Mouse (Mus musculus) v-Abl transformed pro-B cells (cell line): ENCODE results near the gene Ipo4.

ENCODE experiments used
- in situ Hi-C, 2 experiments: fragments of 400-800 bp; cut with MboI; formaldehyde crosslinking; loops; one replicate each; pipeline ENCODE4 v1.15.1; 2025; ENCODE audit not compliant: unreplicated experiment in 2 of 2

Ipo4 gene

DNA sequence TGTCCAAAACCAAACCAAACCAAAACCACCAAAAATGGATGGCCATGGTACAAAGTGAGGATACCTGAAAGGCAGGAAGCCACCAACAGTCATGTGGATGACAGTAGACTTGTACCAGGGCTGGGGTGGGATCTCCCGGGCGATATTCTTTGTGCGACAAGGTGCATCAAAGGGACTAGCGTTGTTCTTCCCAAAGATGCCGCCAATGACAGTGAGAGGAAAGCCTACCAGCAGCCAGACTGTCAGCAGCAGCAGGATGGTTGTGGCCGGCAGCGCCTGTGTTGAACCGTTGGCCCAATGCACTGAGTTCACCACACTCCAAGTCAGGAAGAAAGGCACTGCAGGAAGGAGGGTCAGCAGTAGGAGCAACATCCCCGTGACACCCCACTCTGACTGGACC lies 2.0 kb upstream of the Ipo4 start, which contains the start of gene Gm49378:
TSS of gene Gm49378 (minus strand) at position 101 of the 400 bp plus-strand sequence.
- in situ Hi-C loops: no loop called here

DNA sequence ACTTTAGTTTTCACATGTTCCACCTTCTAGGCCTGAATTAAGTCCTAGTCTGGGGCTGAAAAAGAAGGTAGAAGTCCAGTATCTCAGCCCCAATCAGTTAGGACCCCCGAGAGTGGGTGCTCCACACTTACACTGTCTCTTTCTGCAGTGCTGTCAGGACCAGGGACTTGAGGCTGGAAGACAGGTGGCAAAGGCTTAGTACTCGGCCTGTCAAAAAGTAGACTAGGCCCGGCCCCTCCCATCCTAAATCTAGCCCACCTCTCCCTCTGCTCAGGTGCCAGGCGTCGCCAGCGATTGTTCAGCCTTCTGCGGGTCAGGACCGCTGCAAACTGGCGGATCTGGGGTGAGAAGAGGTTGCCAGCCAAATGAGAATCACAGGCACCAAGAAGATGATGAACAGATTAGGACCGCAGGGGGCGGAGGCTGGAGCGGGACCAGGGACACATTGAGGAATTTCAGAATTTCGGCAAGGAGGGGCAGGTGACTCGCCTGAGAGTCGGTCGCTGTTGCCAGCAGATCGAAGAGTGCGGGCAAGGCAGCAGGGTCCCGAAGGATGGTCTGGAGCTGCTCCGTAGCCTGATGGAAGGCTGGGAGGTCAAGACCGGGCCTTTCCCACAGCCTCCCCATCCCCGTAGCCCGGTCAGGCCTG lies 759 bp downstream of the Ipo4 start:
- in situ Hi-C loops: no loop called here

DNA sequence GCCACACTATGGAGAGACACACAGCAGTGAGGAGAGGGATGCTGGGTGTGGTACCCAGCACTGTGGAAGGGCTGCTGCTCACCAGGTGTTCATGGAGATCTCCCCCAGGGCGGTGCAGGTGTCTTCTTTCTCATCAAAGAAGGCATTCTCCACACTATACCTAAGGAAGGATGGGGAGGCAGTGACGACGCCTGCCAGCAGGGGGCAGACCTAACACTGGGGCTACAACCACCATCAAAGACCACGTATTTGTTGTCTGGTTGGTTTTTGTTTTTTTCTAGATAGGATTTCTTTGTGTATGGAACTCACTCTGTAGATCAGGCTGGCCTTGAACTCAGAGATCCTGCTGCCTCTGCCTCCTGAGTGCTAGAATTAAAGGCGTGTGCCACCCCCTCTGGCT lies 6.4 kb downstream of the Ipo4 start:
- in situ Hi-C loops: loop anchor here (5.0 kb wide), 1 partner anchor 123 kb away; no protein-coding TSS in a partner anchor

DNA sequence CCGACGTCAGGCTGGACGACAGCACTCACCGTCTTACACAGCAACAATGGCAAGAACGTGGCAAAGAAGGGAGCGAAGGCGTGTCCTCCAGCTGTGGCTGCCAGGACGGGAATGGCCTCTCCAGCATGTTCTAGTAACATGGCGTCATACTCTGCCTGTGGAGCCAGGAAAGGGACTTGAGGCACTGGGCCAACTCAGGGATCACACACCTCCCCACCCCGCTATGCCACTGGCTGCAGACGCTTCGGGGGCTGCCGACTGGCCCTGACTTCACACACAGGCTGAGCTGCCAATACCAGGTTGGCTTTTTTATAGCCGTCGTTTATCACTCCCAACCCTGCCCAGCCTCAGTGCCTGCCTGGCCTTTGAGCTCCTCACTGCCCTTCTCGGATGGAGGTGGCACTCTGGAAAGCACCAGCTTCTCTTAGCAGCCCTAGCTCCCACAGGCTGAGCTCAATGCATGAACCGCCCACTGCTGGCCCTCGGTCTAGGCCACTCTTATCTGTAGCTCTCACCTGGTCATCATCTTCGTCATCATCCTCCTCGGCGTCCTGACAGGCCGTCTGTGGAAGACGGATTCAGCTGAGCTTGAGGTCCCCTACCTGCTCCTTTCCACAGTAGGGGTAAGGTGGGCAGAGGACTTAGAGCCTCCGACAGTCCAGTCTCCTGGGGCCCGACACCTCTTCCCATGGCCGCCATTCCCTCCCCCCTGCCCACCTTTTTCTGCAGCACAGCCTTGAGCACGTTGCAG lies 7.5 kb downstream of the Ipo4 start:
- in situ Hi-C loops: loop anchor here (5.0 kb wide), 1 partner anchor 124 kb away; no protein-coding TSS in a partner anchor

DNA sequence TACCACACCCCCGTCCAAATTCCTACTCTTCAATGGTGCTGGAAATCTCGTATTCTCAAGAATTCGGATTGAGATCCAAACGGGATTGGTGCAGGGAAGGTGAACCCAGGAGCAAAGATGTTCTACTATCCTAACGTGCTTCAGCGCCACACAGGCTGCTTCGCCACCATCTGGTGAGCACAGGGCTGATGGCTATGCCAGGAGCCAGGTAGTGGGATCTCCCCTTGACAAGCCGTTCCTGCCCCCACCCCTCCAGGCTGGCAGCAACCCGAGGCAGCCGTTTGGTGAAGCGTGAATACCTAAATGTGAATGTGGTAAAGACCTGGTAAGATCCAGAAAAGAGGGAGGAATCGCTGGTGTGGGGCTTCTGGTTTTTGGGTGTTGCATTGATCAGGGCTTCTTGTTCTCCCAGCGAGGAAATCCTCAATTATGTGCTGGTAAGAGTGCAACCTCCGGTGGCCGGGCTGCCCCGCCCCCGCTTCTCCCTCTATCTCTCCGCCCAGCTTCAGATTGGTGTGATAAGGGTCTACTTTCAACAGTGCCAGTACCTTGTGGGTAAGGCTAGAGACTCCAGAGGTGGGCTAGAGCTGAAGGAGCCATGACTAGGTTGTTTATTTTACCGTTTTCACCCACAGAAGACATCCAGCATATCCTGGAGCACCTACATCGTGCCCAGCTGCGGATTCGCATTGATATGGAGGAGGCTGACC lies 17.1 kb downstream of the Ipo4 start:
- in situ Hi-C loops: no loop called here

DNA sequence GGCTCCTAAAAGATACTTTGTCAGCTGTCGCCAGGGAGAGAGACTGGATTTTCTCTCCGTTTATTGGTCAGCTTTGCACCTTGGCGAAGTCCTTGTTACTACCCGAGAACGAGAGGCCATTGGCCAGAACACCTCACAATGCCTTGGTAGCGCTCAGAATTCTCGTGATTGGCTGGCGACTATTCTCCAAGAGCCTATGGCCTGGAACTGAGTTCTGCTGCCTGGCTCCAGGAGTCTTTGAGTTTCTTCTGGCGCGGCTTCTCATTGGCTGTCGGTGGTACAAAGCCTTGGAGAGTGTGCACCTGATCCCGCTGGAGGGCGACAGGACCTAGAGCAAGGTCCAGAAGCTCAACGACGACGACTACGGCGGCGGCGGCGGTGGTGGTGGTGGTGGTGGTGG lies 17.9 kb downstream of the Ipo4 start, which contains the start of gene Rec8:
TSS of gene Rec8 (plus strand) at position 216 of the 400 bp plus-strand sequence.
- in situ Hi-C loops: no loop called here

DNA sequence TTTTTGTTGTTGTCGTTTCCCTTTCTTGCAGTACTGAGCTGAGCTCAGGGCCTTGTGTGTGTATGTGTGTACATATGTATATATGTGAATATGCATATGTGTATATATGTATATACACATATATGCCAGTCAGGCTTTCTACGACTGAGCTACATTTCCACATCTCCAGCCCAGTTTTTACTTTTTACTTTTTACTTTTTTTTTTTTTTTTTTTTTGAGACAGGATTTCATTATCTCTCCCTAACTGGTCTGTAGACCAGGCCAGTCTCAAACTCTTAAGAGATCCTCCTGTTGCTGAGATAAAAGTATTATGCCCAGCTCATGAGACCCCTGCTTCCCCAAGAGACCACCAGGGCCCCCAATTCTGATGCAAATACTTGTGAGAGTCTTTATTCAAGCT lies 18.9 kb downstream of the Ipo4 start:
- in situ Hi-C loops: no loop called here

DNA sequence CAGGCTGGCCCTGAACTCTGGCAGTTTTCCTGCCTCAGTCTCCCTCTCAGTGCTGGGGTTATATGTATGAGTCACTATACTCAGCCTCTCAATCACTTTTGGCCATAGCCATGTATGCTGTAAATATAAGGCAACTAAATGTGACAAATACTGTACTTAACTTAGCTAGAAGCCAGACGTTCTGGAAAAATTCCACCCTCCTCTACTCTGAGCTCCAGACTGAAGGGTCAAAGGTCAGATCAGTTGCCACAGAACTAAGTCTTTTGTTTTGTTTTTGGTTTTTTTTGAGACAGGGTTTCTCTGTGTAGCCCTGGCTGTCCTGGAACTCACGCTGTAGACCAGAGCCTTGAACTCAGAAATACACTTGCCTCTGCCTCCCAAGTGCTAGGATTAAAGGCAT lies 19.9 kb downstream of the Ipo4 start:
- in situ Hi-C loops: no loop called here

DNA sequence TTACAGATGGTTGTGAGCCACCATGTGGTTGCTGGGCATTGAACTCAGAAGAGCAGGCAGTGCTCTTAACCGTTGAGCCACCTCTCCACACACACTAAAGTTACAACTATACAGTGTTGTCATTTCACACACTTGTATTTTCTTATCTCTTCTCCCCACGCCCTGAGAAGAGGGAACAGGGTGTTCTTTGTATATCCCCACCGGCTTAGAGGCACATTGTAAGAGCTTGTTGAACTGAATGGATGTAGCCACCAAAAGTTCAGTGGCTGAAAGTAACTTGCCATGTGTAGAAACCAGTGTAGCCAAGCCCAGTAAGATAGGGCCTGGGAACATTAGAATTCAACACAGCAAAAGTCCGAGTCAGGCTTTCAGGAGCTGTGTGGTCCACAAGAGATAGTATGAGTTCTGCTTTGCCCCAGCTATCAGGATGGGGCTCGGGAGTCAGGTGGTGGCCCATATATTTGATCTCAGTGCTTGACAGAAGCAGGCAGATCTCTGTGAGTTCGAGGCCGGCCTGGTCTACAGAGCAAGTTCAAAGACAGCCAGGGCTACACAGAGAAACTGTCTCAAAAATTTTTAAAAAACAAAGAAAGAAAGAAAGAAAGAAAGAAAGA lies 21.1 kb downstream of the Ipo4 start:
- in situ Hi-C loops: no loop called here

DNA sequence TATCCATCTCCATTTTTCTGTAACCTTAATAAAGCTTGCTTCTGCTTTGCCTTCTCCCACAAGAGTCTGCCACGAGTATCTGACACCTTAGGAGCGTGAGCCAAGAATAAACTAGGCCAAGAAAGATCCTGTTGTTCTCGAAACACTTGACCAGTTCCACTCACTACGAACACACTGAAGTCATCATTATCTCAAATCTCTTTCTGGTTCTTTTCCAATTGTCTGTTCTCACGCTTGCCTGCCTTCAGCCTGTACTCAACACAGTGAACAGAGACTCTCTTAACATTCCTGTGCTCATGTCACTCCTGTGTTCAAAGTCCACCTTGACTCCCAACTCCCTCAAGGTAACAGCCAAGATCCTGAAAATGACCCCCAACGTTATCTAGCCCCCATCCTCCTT lies 22.4 kb downstream of the Ipo4 start:
- in situ Hi-C loops: no loop called here

DNA sequence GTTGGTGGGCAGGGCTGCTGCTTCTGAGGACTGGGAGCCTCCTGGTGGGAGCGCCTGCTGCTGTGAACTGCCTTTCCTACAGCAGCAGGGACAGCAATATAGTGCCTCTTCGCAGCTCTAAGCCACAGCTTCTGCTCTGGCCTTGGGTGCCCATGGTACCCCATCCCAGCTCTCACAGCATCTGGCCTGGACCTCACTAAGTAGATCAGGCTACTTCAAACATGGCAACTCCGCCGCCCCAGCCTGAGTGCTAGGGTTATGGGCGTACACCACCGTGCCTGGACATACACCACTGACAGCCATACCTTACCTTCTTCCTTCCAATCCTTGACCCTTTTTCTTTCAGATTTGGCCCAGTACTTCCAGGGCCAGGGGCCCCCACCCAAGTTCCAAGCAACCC lies 27.4 kb downstream of the Ipo4 start:
- in situ Hi-C loops: no loop called here

DNA sequence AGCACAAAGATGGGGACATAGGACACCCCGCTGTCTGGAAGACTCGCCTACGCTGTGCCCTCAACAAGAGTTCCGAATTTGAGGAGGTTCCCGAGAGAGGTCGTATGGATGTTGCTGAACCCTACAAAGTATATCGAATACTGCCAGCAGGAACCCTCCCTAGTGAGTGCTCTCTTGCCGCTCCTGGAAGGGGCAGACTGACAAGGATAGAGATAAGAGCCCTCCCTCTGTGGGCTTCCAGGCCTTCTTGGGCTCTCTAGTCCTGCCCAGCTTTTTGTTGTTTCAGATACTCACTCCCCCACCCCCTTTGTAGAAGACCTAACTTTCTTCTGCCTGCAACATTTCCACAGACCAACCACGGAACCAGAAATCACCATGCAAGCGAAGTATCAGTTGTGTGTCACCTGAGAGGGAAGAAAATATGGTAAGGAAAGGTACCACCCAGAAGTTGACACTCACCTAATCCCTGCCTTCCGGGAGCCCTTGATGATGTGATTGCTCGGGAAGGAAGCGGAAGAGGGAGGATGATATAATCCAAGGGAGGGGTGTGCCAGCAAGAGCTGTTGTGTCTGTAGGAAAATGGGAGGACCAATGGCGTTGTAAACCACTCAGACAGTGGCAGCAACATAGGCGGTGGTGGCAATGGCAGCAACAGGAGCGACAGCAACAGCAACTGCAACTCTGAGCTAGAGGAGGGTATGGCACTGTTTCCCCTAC lies 29.9 kb downstream of the Ipo4 start:
- in situ Hi-C loops: no loop called here

DNA sequence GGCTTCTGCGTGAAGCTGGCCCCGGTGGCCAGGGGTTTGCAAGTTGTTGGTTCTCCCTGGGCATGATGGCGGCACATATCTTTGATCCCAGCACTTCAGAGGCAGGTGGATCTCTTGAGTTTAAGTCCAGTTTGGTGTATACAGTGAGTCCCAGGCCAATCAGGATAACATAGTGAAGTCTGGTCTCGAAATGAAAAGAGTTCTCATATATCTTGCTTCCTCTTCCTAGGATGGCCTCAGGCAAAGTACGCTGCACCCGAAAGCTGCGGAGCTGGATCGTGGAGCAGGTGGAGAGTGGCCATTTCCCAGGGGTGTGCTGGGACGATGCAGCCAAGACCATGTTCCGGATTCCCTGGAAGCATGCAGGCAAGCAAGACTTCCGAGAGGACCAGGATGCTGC lies 30.9 kb downstream of the Ipo4 start:
- in situ Hi-C loops: no loop called here

DNA sequence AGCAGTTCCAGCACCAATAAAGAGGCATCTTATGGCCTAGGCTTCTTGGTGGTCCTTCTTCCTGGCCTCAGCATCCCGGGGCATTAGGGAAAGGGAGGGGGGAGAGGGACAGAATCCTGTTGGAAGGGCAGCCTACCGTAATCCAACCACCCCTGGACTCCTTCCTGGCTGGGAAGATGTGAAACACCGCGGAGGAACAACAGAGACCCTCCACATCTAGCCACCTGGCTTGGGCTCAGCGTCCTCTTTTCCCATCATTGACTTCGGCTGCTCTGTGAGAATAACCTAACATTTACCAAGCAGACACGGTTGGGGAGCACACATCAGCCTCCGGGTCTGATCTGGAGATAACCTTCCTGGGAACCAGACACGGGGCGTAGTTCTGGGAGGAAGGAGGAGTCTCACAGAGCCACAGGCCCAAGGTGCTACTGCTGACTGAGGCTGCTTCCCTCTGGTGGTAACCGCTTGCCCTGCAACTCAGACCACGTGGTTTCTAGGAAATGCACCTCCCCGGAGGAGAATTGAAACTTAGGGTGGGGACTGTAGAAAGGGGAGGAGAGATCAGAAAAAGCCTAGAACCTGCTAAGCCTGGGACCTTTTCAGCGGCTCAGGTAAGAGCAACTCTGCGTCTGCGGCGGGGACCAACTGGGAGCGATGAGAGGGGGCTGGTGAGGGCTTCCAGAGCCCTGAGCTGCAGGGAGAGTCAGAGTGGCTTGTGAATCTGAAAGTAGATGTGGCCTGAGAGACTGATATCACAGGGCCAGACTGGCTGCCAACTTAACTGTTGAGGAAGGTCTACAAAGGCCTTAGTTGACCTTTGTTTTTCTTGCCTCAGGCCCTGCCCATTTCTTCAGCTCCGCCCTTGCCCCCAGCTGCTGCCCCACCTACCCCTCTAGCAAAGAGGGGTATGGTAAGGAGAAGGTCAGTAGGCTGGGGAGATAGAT lies 31.9 kb downstream of the Ipo4 start:
- in situ Hi-C loops: no loop called here

DNA sequence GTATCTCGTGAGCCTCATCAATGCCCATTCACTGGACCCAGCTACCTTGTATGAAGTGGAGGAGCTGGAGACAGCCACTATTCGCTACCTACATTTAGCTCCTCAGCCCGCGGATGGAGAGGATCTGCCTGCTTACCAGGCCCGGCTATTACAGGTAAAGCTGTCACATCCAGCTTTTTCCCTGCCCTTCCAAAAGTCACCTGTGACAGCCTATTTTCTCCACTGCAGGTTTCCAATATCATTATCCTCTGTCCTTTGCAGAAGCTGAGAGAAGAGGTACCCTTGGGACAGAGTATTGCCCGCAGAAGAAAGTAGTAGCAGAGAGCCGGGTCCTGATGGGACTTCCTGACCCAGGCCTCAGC lies 32.5 kb downstream of the Ipo4 start, which contains the start of gene Irf9:
TSS of gene Irf9 (plus strand) at position 301 of the 362 bp plus-strand sequence.
- in situ Hi-C loops: no loop called here

DNA sequence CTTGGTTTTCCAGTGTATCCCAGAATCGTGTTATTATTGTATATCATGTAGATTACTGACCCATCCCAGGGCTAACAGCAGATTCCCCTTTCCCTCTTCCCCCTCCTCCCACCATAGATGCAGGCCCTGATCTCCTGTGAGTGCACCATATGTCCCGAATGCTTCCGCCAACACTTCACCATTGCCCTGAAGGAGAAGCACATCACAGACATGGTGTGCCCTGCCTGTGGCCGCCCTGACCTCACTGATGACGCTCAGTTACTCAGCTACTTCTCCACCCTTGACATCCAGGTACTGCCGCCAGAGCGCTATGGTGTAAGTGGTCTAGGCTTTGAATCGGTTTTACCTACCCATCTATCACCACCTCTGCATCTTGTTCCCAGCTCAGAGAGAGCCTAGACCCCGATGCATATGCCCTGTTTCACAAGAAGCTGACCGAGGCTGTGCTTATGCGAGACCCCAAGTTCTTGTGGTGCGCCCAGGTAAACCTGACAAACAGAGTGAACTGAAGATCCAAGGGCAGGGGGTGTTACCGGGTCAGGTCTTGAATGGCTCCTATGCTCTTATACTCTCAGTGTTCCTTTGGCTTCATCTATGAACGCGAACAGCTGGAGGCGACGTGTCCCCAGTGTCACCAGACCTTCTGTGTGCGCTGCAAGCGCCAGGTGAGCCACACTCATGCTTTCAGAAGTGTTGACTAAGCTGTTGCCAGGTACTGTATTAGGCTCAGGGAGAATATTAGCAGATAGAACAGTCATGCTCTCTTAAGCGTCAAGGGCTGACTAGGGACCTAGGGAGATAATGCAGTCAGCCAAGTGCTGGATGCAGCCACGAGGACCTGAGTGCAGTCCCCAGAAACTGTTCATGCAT lies 37.0 kb downstream of the Ipo4 start:
- in situ Hi-C loops: no loop called here

DNA sequence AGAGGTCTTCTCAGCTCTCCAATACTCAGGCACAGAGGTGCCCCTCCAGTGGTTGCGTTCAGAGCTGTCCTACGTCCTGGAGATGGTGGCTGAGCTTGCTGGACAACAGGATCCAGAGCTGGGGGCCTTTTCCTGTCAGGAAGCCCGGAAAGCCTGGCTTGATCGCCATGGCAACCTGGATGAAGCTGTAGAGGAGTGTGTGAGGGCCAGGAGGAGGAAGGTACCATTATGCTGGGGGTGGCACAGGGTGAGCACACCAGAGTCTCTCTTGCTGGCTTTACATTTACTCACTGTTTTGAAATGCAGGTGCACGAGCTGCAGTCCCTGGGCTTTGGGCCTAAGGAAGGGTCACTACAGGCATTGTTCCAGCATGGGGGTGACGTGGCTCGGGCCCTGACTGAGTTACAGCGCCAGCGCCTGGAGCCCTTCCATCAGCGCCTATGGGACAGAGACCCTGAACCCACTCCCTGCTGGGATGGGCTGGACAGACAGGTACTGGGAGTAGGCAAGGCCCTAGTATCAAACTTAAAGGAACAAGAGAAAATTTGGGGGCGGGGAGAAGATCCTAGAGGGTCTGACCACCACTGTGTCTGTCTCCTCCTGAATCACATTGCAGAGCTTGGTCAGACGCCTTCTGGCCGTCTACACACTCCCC lies 39.6 kb downstream of the Ipo4 start:
- in situ Hi-C loops: no loop called here

DNA sequence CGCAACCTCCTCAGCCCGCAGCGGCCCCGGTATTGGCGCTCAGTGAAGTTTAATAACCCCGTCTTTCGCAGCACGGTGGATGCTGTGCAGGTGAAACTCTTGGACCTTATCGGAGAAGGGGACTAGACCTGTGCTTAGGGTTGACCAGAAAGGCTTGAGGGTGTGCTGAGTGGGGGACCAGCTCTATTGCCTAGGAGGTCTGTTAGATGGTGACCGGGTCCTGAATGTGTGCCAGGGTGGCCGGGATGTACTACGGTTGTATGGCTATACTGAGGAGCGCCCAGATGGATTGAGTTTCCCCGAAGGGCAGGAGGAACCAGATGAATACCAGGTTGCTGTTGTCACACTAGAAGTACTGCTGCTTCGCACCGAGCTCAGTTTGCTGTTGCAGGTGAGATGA lies 43.5 kb downstream of the Ipo4 start:
- in situ Hi-C loops: no loop called here
